Mouse (Mus musculus) kidney, postnatal 0 days (tissue): ENCODE data around the gene Hsh2d. TPM values are rescaled to one million over a fixed set of nuclear protein-coding genes. Genes with fewer than 3 reads are reported as not detected.
A peak's percentile ranks its signal among the peaks of the same experiment; 100 is the strongest.

ENCODE experiments used
- ATAC-seq: fragments of 200-750 bp; cut with Nextera tagmentation; replicated peaks from 2 replicates; pipeline ENCODE4 v1.8.0; 2017; ENCODE audit warnings: low read depth, moderate number of reproducible peaks, moderate TSS enrichment, moderate library complexity; ENCODE audit not compliant: low FRiP score
- DNase-seq: peaks from one replicate; pipeline ENCODE4 v3.0.0-alpha.2; 2016; ENCODE audit warnings: low spot score
- H3K27ac ChIP-seq: fragments of 300-500 bp; sonication (generic); 2 replicates; pipeline ENCODE4 v1.5.1; 2014; ENCODE audit warnings: mild to moderate bottlenecking
- H3K27me3 ChIP-seq: fragments of 300-500 bp; sonication (generic); 2 replicates; pipeline ENCODE4 v1.6.1; 2014; ENCODE audit warnings: low read length, mixed read lengths; ENCODE audit not compliant: insufficient read depth
- H3K36me3 ChIP-seq: fragments of 300-500 bp; sonication (generic); 2 replicates; pipeline ENCODE4 v1.6.1; 2014; ENCODE audit warnings: low read length, mixed read lengths; ENCODE audit not compliant: insufficient read depth
- H3K4me1 ChIP-seq: fragments of 300-500 bp; sonication (generic); replicated peaks from 2 replicates; pipeline ENCODE4 v1.6.1; 2014; ENCODE audit warnings: antibody characterized with exemption, low read length, mixed read lengths; ENCODE audit not compliant: insufficient read depth
- H3K4me2 ChIP-seq: fragments of 300-500 bp; sonication (generic); 2 replicates; pipeline ENCODE4 v1.6.1; 2014; ENCODE audit warnings: mild to moderate bottlenecking, low read length, moderate library complexity, mixed read lengths
- H3K4me3 ChIP-seq: fragments of 300-500 bp; sonication (generic); replicated peaks from 2 replicates; pipeline ENCODE4 v1.5.1; 2014; ENCODE audit warnings: low read depth, low read length
- H3K9ac ChIP-seq: fragments of 300-500 bp; sonication (generic); 2 replicates; pipeline ENCODE4 v1.6.1; 2014; ENCODE audit warnings: low read depth, low read length
- H3K9me3 ChIP-seq: fragments of 300-500 bp; sonication (generic); replicated peaks from 2 replicates; pipeline ENCODE4 v1.6.1; 2016; ENCODE audit warnings: low read length, inconsistent platforms, mixed read lengths
- CTCF ChIP-seq: IDR thresholded peaks from 2 replicates; pipeline ENCODE4 v1.5.1; 2016; ENCODE audit warnings: antibody characterized with exemption, low read depth, mild to moderate bottlenecking, moderate library complexity
- WGBS: fragments of 180-500 bp; shearing (Covaris S2); extraction: QIAGEN DNeasy Blood & Tissue Kit; methylation state at CpG from one replicate; pipeline ENCODE4 v1.1.7; 2014; 5-methylcytosine and 5-hydroxymethylcytosine counted together
- polyA plus RNA-seq: library from polyadenylated mRNA; unstranded; fragments of >200 nt; fragmentation: Nextera tagmentation; extraction: Ambion mirVana; gene quantifications from 2 replicates; pipeline ENCODE4 v1.2.1, GENCODE M21; 2015

Hsh2d gene
- polyA plus RNA-seq, 1 experiment from 2014 or later: 0.24 TPM

GRCm38 (mm10) chr8:72240403-72240763, 50.9 kb downstream of the Hsh2d start:
- no peak for DNase-seq
- Histone ChIP-seq H3K27me3 (no peaks in the 10 kb centered on the region), H3K36me3 (0 out of 2 replicates have a peak, but pooled peaks cover 3% of the 10 kb centered on the region), H3K27ac (peak overlapping the region; percentile 91), H3K4me2 (peak overlapping the region; percentile 73), H3K9ac (peak overlapping the region; percentile 63), H3K4me1 (no peaks in the 10 kb centered on the region; the same call in 1 of the 2 replicates), H3K9me3 (no peaks in the 10 kb centered on the region), H3K4me3 (peak overlapping the region; percentile 71)
- 1% methylated on average over 24 of the region's 24 CpGs for WGBS
- peak; percentile 53 for ATAC-seq
- TF ChIP-seq CTCF: no peak

- no peaks in the 10 kb centered on the region for H3K27me3 ChIP-seq
- peak overlapping the region; percentile 73 for H3K4me2 ChIP-seq
- DNase-seq: no peak
- 59% methylated on average over 7 of the region's 7 CpGs for WGBS
- peak overlapping the region; percentile 63; the same call in 1 of the 2 replicates for H3K9ac ChIP-seq
- no peaks in the 10 kb centered on the region; the same call in 1 of the 2 replicates for H3K4me1 ChIP-seq
- no peak for TF ChIP-seq CTCF
- no peak for ATAC-seq
- H3K36me3 ChIP-seq: 0 out of 2 replicates have a peak, but pooled peaks cover 3% of the 10 kb centered on the region
- no peaks in the 10 kb centered on the region for H3K9me3 ChIP-seq
- peak overlapping the region; percentile 71; the same call in 1 of the 2 replicates for H3K4me3 ChIP-seq
- H3K27ac ChIP-seq: no peak overlapping the region
Observed at GRCm38 (mm10) chr8:72240951-72241350, 51.5 kb downstream of the Hsh2d start.

GRCm38 (mm10) chr8:72242226-72242625, 52.8 kb downstream of the Hsh2d start:
- H3K27ac ChIP-seq: no peak overlapping the region
- H3K4me1 ChIP-seq: no peaks in the 10 kb centered on the region; the same call in 1 of the 2 replicates
- ATAC-seq (no peak), DNase-seq (no peak)
- no peak overlapping the region for H3K4me2 ChIP-seq
- no peaks in the 10 kb centered on the region for H3K9me3 ChIP-seq
- WGBS: 91% methylated on average over 1 of the region's 1 CpGs
- 0 out of 2 replicates have a peak, but pooled peaks cover 3% of the 10 kb centered on the region for H3K36me3 ChIP-seq
- H3K4me3 ChIP-seq: no peak overlapping the region
- H3K9ac ChIP-seq: no peak overlapping the region
- no peak for TF ChIP-seq CTCF
- H3K27me3 ChIP-seq: no peaks in the 10 kb centered on the region

- Histone ChIP-seq H3K27me3 (no peaks in the 10 kb centered on the region), H3K36me3 (0 out of 2 replicates have a peak, but pooled peaks cover 4% of the 10 kb centered on the region), H3K4me2 (no peak overlapping the region), H3K27ac (no peak overlapping the region), H3K4me3 (no peak overlapping the region), H3K4me1 (no peaks in the 10 kb centered on the region; the same call in 1 of the 2 replicates), H3K9me3 (no peaks in the 10 kb centered on the region), H3K9ac (no peak overlapping the region)
- no peak for TF ChIP-seq CTCF
- ATAC-seq: no peak
- no peak for DNase-seq
- 76% methylated on average over 2 of the region's 2 CpGs for WGBS
Observed at GRCm38 (mm10) chr8:72244610-72245009, 55.2 kb downstream of the Hsh2d start.

Other genes with a start within 250 kb of the Hsh2d start
- 20.9 and 21.9 TPM in 2 replicates for gene Zfp961, start 238.6 kb upstream of the Hsh2d start, polyA plus RNA-seq
- gene Cyp4f18, start 180.0 kb upstream of the Hsh2d start, polyA plus RNA-seq: 1.4 and 1.9 TPM in 2 replicates
- not detected in 2 replicates for gene Olfr372, start 148.4 kb upstream of the Hsh2d start, polyA plus RNA-seq
- 0.08 TPM in 1 of 2 replicates, not detected in the other for gene Olfr373, start 106.5 kb upstream of the Hsh2d start, polyA plus RNA-seq
- gene Olfr374, start 82.6 kb upstream of the Hsh2d start, polyA plus RNA-seq: not detected in 2 replicates
- gene Tpm4, start 54.7 kb upstream of the Hsh2d start, polyA plus RNA-seq: 604 and 692 TPM in 2 replicates
- gene Rab8a, start 28.4 kb upstream of the Hsh2d start, polyA plus RNA-seq: 100 and 108 TPM in 2 replicates
- gene Cib3, start 23.2 kb downstream of the Hsh2d start, polyA plus RNA-seq: not detected in 2 replicates
- not detected in 2 replicates for gene Gm11034, start 24.0 kb downstream of the Hsh2d start, polyA plus RNA-seq
- gene Fam32a, start 30.1 kb downstream of the Hsh2d start, polyA plus RNA-seq: 72.7 and 74.4 TPM in 2 replicates
- gene Ap1m1, start 50.4 kb downstream of the Hsh2d start, polyA plus RNA-seq: 93.0 and 103 TPM in 2 replicates
- gene Gm10282, start 115.6 kb downstream of the Hsh2d start, polyA plus RNA-seq: 22.2 and 22.8 TPM in 2 replicates
- 24.7 and 31.9 TPM in 2 replicates for gene Klf2, start 129.4 kb downstream of the Hsh2d start, polyA plus RNA-seq
- gene Eps15l1, start 231.8 kb downstream of the Hsh2d start, polyA plus RNA-seq: 32.5 and 37.5 TPM in 2 replicates